28 mouse cellular contexts compared by ENCODE assay signal in genomic region chr13:54397069-54397468, GRCm38 (mm10). TPM values are rescaled to one million over a fixed set of nuclear protein-coding genes. Genes with fewer than 3 reads are reported as not detected.
DNase-seq lines count a peak whose midpoint lies in the region; ATAC-seq and TF ChIP-seq lines count a peak whose summit lies in the region.
"Had no signal": no experiment of that assay in that cellular context is flagged by ENCODE, and none has a peak within 500 bp of the region (broad histone marks: within the 10 kb centered on the region; RNA-seq: fewer than 3 reads in every experiment).

No protein-coding gene starts in this region.

- 0 out of 2 replicates have a peak, but pooled peaks cover 3% of the 10 kb centered on the region for H3K4me1 ChIP-seq in heart, embryonic 10.5 days
- peaks cover 5% of the 10 kb centered on the region; the same call in 1 of the 2 replicates for H3K4me1 ChIP-seq in midbrain, postnatal 0 days (ENCODE audit: insufficient read depth, low read length)
- H3K4me1 ChIP-seq in midbrain, embryonic 14.5 days (ENCODE audit: control insufficient read depth, insufficient read depth, low read length), result peaks cover 6% of the 10 kb centered on the region; the same call in 1 of the 2 replicates
- H3K4me1 ChIP-seq: embryonic facial prominence, embryonic 10.5 days; heart, embryonic 12.5 days; heart, embryonic 15.5 days had no signal

- H3K27me3 ChIP-seq in heart, embryonic 10.5 days (ENCODE audit: insufficient read depth, poor library complexity, severe bottlenecking), result no peaks in the 10 kb centered on the region
- no peaks in the 10 kb centered on the region for H3K27me3 ChIP-seq in midbrain, postnatal 0 days (ENCODE audit: insufficient read depth, low read length)
- no peaks in the 10 kb centered on the region for H3K27me3 ChIP-seq in midbrain, embryonic 14.5 days (ENCODE audit: control insufficient read depth, insufficient read depth, low read length)
- H3K27me3 ChIP-seq: embryonic facial prominence, embryonic 13.5 days; forebrain, embryonic 15.5 days; heart, embryonic 12.5 days; heart, embryonic 15.5 days had no signal

- no peaks in the 10 kb centered on the region for H3K9me3 ChIP-seq in heart, embryonic 10.5 days
- no peaks in the 10 kb centered on the region for H3K9me3 ChIP-seq in midbrain, postnatal 0 days (ENCODE audit: low read length)
- H3K9me3 ChIP-seq in midbrain, embryonic 14.5 days (ENCODE audit: control insufficient read depth, low read length), result no peaks in the 10 kb centered on the region
- H3K9me3 ChIP-seq: embryonic facial prominence, embryonic 10.5 days; embryonic facial prominence, embryonic 13.5 days; forebrain, embryonic 15.5 days; heart, embryonic 12.5 days; heart, embryonic 15.5 days; hindbrain, embryonic 10.5 days; hindbrain, embryonic 13.5 days had no signal

- no peak overlapping the region for H3K27ac ChIP-seq in heart, embryonic 10.5 days
- H3K27ac ChIP-seq in midbrain, postnatal 0 days (ENCODE audit: low read depth, low read length), result no peak overlapping the region
- no peak overlapping the region for H3K27ac ChIP-seq in midbrain, embryonic 14.5 days (replicated peaks; ENCODE audit: low read depth, low read length)
- H3K27ac ChIP-seq: embryonic facial prominence, embryonic 10.5 days; embryonic facial prominence, embryonic 13.5 days; forebrain, embryonic 15.5 days; heart, embryonic 15.5 days; hindbrain, embryonic 10.5 days; hindbrain, embryonic 13.5 days had no signal

- no peak overlapping the region for H3K4me2 ChIP-seq in midbrain, postnatal 0 days (ENCODE audit: low read depth, low read length, poor library complexity, severe bottlenecking)
- H3K4me2 ChIP-seq in midbrain, embryonic 14.5 days (ENCODE audit: low read length), result no peak overlapping the region
- H3K4me2 ChIP-seq: embryonic facial prominence, embryonic 13.5 days; forebrain, embryonic 15.5 days; heart, embryonic 12.5 days; heart, embryonic 15.5 days; hindbrain, embryonic 13.5 days had no signal

- H3K4me3 ChIP-seq in heart, embryonic 10.5 days, result no peak overlapping the region
- no peak overlapping the region for H3K4me3 ChIP-seq in midbrain, postnatal 0 days (ENCODE audit: low read depth, low read length)
- no peak overlapping the region for H3K4me3 ChIP-seq in midbrain, embryonic 14.5 days (replicated peaks; ENCODE audit: low read depth, low read length)
- H3K4me3 ChIP-seq: embryonic facial prominence, embryonic 10.5 days; embryonic facial prominence, embryonic 13.5 days; erythroblast, embryonic 14.5 days; forebrain, embryonic 15.5 days; heart, embryonic 12.5 days; heart, embryonic 15.5 days; hindbrain, embryonic 10.5 days; hindbrain, embryonic 13.5 days had no signal

- peak; percentile 44; the same call in 1 of the 2 replicates for ATAC-seq in midbrain, postnatal 0 days (ENCODE audit: low FRiP score)
- ATAC-seq in midbrain, embryonic 14.5 days (ENCODE audit: low FRiP score, low TSS enrichment), result no peak
- ATAC-seq: activated CD4-positive, CD25-positive, alpha-beta regulatory T cell, adult 4 months; CD4-positive, CD25-positive, alpha-beta regulatory T cell, adult 4 months; forebrain, embryonic 15.5 days had no signal

- no peak for TF ChIP-seq CTCF in midbrain, postnatal 0 days (IDR thresholded peaks at IDR 0.05)

- 75% methylated on average over 4 of the region's 4 CpGs for whole genome bisulfite sequencing in heart, embryonic 10.5 days
- WGBS in midbrain, postnatal 0 days, result 35% methylated on average over 4 of the region's 4 CpGs
- 45% methylated on average over 4 of the region's 4 CpGs for WGBS in midbrain, embryonic 14.5 days

- no peak overlapping the region for H3K9ac ChIP-seq in midbrain, postnatal 0 days (replicated peaks; ENCODE audit: low read length, poor library complexity, severe bottlenecking)
- H3K9ac ChIP-seq in midbrain, embryonic 14.5 days (replicated peaks; ENCODE audit: low read length), result no peak overlapping the region
- H3K9ac ChIP-seq: embryonic facial prominence, embryonic 13.5 days; forebrain, embryonic 15.5 days; heart, embryonic 12.5 days; heart, embryonic 15.5 days; hindbrain, embryonic 13.5 days had no signal

- no peaks in the 10 kb centered on the region for H3K36me3 ChIP-seq in heart, embryonic 10.5 days
- H3K36me3 ChIP-seq in midbrain, postnatal 0 days (ENCODE audit: insufficient read depth, low read length), result no peaks in the 10 kb centered on the region
- H3K36me3 ChIP-seq in midbrain, embryonic 14.5 days (ENCODE audit: control insufficient read depth, insufficient read depth, low read length), result no peaks in the 10 kb centered on the region
- H3K36me3 ChIP-seq: embryonic facial prominence, embryonic 10.5 days; embryonic facial prominence, embryonic 13.5 days; forebrain, embryonic 15.5 days; heart, embryonic 12.5 days; heart, embryonic 15.5 days; hindbrain, embryonic 10.5 days; hindbrain, embryonic 13.5 days had no signal

- peak; percentile 55 for DNase-seq in heart, adult 11 months
- no peak for DNase-seq in heart, embryonic 10.5 days (ENCODE audit: low spot score)
- DNase-seq in layer of hippocampus, postnatal 14 days (ENCODE audit: low spot score in 2 of 2), result peak; percentile 16 to 38
- DNase-seq in layer of hippocampus, adult 9-11 months, result no peak
- DNase-seq in midbrain, postnatal 0 days (ENCODE audit: low spot score), result no peak
- DNase-seq in midbrain, embryonic 14.5 days, result no peak
- DNase-seq: adrenal gland, adult 8-10 months; adrenal gland, postnatal 25 days; cerebellum, adult 11-12 months; cerebellum, adult 8-10 months; cerebellum, postnatal 10 days; cerebellum, postnatal 36 days; embryo, embryonic 11 days; gastrocnemius, postnatal 10 days; gastrocnemius, postnatal 36 days; heart, postnatal 10 days; heart, postnatal 36 days had no signal

RNA-seq across cellular contexts. Expression of gene Cplx2, which starts 25.9 kb away (rescaled TPM):
- polyA plus RNA-seq in heart, embryonic 10.5 days (2016; fragmentation: Nextera tagmentation; extraction: Ambion mirVana), result 2.5 and 3.0 TPM in 2 replicates
- total RNA-seq in layer of hippocampus, postnatal 14 days (2021), result 100 to 1,000 TPM; 818 to 860 TPM
- total RNA-seq in midbrain, postnatal 0 days (2014; rRNA removed), result 88.7 and 106 TPM in 2 replicates
- polyA plus RNA-seq in midbrain, postnatal 0 days (2015; fragmentation: Nextera tagmentation; extraction: Ambion mirVana), result 30.4 and 31.2 TPM in 2 replicates
- 39.4 and 41.9 TPM in 2 replicates for polyA plus RNA-seq in midbrain, embryonic 14.5 days (2014; fragmentation: Nextera tagmentation; extraction: Ambion mirVana)
- total RNA-seq: granulocyte monocyte progenitor cell, adult 5-6 weeks had no signal
- polyA plus RNA-seq: activated CD4-positive, CD25-positive, alpha-beta regulatory T cell, adult 4 months; CD4-positive, CD25-positive, alpha-beta regulatory T cell, adult 4 months had no signal

Comparison
In these comparisons a context has a peak if more than half of its experiments do, and no peak if none do; other contexts are left out.
1. DNase-seq: peak in heart, adult 11 months (single experiment) and layer of hippocampus, postnatal 14 days (2 of 2); none in heart, embryonic 10.5 days (single experiment), layer of hippocampus, adult 9-11 months (single experiment), midbrain, postnatal 0 days (single experiment) and midbrain, embryonic 14.5 days (single experiment).